12 mouse cellular contexts compared by ENCODE assay signal in the genomic region with DNA sequence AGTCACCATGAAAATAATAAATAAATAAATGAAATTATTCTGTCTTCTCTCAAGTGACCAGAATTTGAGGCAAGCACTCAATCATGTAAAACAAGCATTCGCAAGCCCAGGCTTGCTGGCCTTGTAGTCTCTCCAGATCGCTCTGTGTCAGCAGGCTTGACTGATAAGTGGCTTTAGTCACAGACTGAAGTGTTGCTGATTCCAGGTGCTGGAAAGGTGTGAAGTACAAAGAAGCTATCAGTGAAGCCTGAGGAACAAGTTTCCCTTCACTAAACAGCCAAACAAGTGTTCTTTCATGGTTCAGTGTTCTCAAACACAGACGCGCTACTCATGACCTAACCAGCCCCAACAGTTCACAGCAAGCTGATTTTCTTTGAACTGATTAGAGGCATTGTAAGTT.
"Had no signal": no experiment of that assay in that cellular context is flagged by ENCODE, and none has a peak within 500 bp of the region (broad histone marks: within the 10 kb centered on the region; RNA-seq: fewer than 3 reads in every experiment).

No protein-coding gene starts in this region.

- H3K9me3 ChIP-seq: intestine, embryonic 15.5 days; limb, embryonic 15.5 days; liver, embryonic 12.5 days; midbrain, embryonic 10.5 days; midbrain, embryonic 15.5 days; neural tube, embryonic 12.5 days had no signal

- DNase-seq: kidney, adult 18-20 months; kidney, postnatal 10 days; kidney, postnatal 4 days; left cerebral cortex, postnatal 4 days; thymus, postnatal 36 days had no signal

- H3K27ac ChIP-seq: intestine, embryonic 15.5 days; layer of hippocampus, adult 2 months; limb, embryonic 15.5 days; liver, embryonic 12.5 days; midbrain, embryonic 10.5 days; midbrain, embryonic 15.5 days; neural tube, embryonic 12.5 days had no signal

- H3K4me1 ChIP-seq: intestine, embryonic 15.5 days; limb, embryonic 15.5 days; liver, embryonic 12.5 days; midbrain, embryonic 10.5 days; midbrain, embryonic 15.5 days; neural tube, embryonic 12.5 days had no signal

- ATAC-seq: intestine, embryonic 15.5 days; liver, embryonic 12.5 days; midbrain, embryonic 15.5 days had no signal

- H3K27me3 ChIP-seq: intestine, embryonic 15.5 days; limb, embryonic 15.5 days; liver, embryonic 12.5 days; midbrain, embryonic 15.5 days; neural tube, embryonic 12.5 days had no signal

- H3K9ac ChIP-seq: intestine, embryonic 15.5 days; limb, embryonic 15.5 days; liver, embryonic 12.5 days; midbrain, embryonic 15.5 days; neural tube, embryonic 12.5 days had no signal

- H3K4me2 ChIP-seq: intestine, embryonic 15.5 days; limb, embryonic 15.5 days; liver, embryonic 12.5 days; midbrain, embryonic 15.5 days; neural tube, embryonic 12.5 days had no signal

- H3K4me3 ChIP-seq: intestine, embryonic 15.5 days; layer of hippocampus, adult 2 months; limb, embryonic 15.5 days; liver, embryonic 12.5 days; midbrain, embryonic 10.5 days; midbrain, embryonic 15.5 days; neural tube, embryonic 12.5 days had no signal

- H3K36me3 ChIP-seq: intestine, embryonic 15.5 days; limb, embryonic 15.5 days; liver, embryonic 12.5 days; midbrain, embryonic 10.5 days; midbrain, embryonic 15.5 days; neural tube, embryonic 12.5 days had no signal
